Mouse (Mus musculus) cerebellum, adult 9-10 months (tissue): ENCODE data around the gene Gm9774.

ENCODE experiments used
- DNase-seq: peaks from one replicate; pipeline ENCODE4 v3.0.0; 2022

Gene Gm9774

DNA sequence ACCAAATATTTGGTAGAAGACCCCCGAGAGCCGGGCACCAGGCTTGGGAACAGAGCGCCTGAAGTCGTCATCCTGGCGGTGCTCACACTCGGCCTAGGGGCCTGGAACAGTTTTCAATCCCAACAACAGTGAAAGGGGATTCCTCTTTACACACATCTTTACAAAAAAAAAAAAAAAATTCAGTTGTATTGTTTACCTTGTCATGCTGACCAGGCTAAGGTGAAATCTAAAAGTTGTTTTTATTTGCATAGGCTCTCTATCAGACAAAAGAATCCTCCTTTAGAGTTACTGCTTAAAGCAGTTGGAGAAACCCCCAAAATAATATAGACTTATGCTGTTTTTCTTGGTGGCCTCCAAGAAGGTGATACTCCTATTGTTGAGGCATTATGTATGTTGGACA lies at the start of gene Gm9774:
Gene Gm9774 (minus strand): TSS at position 101 of the 400 bp plus-strand sequence.
- DNase-seq, result no peak

DNA sequence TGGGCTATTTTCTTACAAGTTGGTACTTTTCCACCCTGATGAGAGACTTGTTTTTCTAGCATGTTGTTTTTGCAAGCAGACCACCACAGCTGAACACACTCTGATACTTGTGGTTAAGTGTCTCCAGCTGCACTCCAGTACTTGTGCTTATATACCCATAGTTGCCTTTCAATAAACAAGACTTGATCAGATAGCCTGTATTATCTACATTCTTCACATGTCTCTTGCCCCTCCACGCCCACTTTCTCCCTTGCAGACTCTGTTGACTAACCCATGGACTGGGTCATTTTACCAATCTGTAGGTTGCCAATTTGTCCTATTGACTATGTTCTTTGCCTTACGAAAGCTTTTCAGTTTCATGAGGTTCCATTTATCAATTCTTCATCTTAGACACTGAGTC lies 40.9 kb upstream of the Gm9774 start:
- no peak for DNase-seq

DNA sequence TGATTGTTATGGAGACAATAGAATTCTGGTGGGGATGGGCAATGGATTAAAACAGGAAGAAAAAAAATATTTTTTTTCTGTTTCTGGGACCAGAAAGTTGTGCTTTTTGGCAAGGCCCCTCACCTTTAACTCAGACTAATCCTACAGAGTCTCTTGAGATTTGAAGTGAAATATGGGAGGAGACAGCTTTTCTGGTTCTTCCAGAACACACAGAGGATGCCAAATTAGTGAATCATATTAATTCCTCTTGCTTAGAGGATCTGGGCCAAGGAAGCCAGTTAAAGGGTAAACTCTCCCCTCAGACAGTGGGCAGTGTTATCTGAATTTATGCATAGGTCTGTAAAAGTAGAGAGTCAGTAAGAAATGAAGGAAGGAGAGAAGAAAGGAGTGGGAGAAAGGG lies 38.2 kb upstream of the Gm9774 start:
- no peak for DNase-seq

DNA sequence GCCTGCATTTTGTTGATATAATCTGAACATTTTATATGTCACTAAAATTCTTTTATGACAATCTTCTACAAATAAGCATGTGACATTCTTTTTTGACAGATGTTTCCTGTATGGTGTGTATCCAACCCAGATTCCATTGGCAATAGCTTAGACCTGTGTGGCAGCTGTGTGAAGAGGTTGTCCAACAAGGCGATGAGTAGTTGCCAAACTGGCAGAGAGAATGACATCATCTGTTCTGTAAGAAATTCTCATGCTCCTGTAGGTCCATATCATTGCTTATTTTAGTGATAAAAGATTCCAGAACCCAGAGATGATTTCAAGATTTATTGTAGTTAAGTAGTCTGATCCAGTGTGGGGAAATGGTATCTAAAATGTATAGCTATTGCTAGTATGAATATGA lies 37.4 kb upstream of the Gm9774 start:
- no peak for DNase-seq

DNA sequence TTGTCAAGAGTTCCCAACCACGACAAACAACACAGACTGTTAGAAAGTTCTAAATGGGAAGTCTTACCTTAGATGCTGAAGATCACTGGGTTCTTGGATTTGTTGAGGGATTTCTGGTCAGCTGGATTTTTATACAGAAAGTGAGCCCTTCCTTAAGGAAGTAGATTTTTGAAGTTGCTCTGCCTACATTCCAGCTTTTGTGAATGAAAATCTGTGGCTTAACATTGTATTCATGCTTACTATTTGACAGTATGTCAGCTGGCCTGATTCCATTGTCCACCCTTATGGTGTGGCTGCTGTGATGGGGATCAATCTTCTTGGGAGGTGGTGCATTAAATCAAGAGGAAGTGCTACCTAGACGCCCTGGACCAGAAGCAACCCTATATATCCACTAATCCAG lies 29.4 kb upstream of the Gm9774 start, which contains the start of gene Sprr3:
Gene Sprr3 (minus strand): TSS at position 101 of the 400 bp plus-strand sequence.
- DNase-seq, result no peak

DNA sequence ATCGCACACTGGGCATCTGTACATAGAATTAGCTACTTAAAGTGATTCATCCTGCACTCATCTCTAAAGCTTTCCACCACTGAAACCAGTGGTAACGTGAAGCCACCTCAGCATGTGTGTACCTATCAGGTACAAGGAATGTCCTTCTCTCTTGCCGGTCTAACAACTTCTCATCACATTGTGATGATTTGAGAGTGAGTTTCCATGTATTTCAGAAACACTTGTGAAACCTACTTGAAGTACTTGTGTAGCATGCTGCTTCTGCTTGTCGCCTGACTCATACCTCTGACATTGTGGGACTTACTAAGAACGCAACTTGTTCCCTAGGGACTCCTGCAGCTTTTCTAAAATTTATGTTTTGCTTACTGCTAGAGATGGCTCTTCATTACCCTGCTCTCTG lies 25.9 kb upstream of the Gm9774 start:
- DNase-seq, result no peak

DNA sequence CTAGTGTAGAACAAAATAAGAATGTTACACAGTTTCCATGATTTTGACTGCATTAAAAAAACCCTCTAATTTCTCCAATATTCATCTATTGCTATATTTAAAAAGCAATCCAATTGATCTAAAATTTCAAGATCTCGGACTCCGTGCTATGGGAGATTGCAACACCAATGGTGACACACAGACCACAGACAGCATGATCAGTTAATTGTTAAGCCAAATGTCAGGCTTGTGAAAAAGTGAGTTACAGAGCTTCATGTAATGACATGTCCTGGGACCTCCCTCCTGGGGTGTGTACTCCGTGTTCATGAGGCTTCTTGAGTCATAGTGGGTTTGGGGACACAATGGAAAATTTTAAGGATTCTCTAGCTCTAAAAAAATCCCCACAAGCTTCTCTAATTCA lies 11.0 kb upstream of the Gm9774 start:
- no peak for DNase-seq

DNA sequence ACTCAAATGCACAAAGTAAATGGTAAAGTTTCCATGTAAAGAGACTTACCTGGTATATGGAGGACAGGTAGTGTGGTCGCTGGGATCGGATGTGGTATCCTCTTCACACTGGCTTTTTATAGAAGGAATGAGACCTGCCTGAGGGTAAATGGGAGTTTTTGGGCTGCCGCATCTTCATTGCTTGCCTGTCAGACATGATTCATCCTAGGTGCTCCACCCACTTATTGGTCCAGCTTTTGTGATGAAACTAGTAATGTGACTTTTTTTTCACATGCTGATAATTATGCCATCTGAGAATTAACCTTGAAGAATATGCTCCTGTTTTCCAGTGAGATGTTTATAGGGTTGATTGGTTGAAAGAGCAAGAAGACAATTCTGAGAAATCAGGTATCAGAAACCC lies 9.5 kb upstream of the Gm9774 start, which contains the start of gene Sprr1b:
Gene Sprr1b (minus strand): TSS at position 101 of the 400 bp plus-strand sequence.
- no peak for DNase-seq

DNA sequence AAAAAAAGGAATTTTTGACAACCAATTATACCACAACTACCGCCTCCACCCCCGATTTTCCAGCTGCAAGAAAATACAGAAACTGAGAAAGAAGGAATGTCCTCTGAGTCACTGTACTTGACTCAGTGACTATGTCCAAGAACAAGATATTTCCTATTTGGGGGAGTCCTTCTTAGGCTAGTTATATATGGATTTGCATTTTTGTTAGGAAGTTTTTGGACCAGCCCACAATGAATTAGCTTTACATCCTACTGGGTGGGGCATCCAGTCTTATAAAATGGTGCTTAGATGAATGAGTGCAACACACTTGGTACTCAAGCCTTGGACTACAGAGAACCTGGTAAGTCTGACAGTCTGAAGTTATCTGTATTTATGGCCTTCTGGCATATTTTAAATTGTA lies 3.1 kb upstream of the Gm9774 start, which contains the start of gene Sprr2k:
Gene Sprr2k (plus strand): TSS at position 301 of the 400 bp plus-strand sequence.
- DNase-seq, result no peak

DNA sequence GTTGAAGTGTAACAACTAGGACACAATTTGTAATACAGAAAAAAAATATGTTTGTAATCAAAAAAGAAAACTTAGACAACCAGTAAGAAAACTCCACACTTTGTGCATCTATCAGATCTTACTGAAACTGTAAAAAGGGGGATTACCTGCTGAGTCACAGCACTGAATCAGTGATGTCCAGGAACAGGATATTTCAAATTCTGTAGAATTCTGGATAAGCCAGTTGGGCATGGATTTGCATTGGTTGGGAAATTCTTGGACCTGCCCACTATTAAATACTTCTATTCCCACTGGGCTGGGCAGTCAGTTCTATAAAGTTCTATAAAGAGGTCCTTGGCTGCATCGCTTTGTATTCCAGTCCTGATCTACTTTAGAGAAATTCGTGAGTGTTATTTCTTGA lies 11.4 kb downstream of the Gm9774 start, which contains the start of gene Sprr2j-ps:
Gene Sprr2j-ps (plus strand): TSS at position 301 of the 400 bp plus-strand sequence.
- DNase-seq, result no peak

DNA sequence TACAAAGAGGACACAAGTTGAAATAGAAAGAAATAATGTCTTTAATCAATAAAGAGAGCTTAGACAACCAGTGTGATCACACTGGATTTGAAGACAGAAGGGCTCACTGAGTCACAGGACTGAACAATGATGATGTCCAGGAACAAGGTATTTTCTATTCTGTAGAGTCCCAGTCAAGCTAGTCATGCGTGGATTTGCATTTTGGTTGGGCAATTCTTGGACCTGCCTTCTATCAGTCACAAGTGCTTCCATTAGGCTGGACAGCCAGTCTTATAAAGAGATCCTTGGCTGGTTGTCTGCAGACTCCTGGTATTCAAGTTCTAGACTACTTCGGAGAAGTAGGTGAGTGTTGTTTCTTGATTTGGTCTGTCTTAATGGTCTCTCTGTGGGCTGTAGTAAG lies 21.5 kb downstream of the Gm9774 start, which contains the start of gene Sprr2i:
Gene Sprr2i (plus strand): TSS at position 301 of the 400 bp plus-strand sequence.
- DNase-seq, result no peak

DNA sequence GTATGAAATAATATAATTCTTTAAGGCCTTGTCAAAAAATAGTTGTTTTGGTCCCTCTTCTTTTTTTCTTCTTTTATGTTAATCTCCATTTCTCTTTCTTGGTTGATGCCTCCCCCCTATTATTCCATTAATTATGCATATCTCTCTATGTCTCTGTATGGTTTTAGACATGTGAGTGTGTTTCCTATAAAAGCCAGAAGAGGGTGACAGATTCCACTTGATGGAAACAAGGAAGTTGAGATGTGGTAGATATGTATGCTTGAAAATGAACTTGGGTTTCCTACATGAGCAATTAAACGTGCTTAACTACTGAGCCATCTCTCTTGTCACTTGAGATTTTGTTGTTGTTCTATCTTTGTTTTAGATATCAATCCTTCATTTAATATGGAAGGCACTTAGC lies 34.9 kb downstream of the Gm9774 start:
- DNase-seq, result no peak

DNA sequence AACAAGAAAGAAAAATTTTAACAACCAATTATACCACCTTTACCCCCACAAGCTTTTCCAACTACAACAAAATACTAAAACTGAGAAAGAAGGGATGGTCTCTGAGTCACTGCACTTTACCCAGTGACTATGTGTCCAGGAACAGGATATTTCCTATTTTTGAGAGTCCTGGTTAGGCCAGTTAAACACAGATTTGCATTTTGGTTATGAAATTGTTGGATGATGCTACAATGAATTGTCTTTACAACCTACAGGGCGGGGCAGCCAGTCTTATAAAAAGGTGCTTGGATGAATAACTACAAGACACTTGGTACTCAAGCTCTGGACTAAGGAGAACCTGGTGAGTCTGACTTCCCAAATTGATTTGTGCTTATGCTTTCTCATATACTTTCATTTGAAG lies 43.8 kb downstream of the Gm9774 start, which contains the start of gene Sprr2h:
Gene Sprr2h (plus strand): TSS at position 301 of the 400 bp plus-strand sequence.
- no peak for DNase-seq
